Mouse (Mus musculus) granulocyte monocyte progenitor cell, adult 5-6 weeks (primary cell): ENCODE measurements around the gene Cbln1. TPM values are rescaled to one million over a fixed set of nuclear protein-coding genes. Genes with fewer than 3 reads are reported as not detected.

ENCODE experiments used
- ATAC-seq: replicated peaks from 2 replicates; pipeline ENCODE4 v1.8.0; 2016; ENCODE audit warnings: mild to moderate bottlenecking, moderate TSS enrichment, inconsistent platforms; ENCODE audit not compliant: poor library complexity, severe bottlenecking
- total RNA-seq, 2 experiments: library from RNA; stranded (forward) in 1 of 2; stranded (reverse) in 1 of 2; fragments of 200-712, 200-1000 nt in 1 of 2; fragments of >200 nt in 1 of 2; fragmentation: Nextera tagmentation in 1 of 2; gene quantifications; 2 replicates each; pipeline ENCODE4 v1.2.3; 2014 to 2017

Gene Cbln1
- total RNA-seq, 2 experiments from 2014 or later = not detected

DNA sequence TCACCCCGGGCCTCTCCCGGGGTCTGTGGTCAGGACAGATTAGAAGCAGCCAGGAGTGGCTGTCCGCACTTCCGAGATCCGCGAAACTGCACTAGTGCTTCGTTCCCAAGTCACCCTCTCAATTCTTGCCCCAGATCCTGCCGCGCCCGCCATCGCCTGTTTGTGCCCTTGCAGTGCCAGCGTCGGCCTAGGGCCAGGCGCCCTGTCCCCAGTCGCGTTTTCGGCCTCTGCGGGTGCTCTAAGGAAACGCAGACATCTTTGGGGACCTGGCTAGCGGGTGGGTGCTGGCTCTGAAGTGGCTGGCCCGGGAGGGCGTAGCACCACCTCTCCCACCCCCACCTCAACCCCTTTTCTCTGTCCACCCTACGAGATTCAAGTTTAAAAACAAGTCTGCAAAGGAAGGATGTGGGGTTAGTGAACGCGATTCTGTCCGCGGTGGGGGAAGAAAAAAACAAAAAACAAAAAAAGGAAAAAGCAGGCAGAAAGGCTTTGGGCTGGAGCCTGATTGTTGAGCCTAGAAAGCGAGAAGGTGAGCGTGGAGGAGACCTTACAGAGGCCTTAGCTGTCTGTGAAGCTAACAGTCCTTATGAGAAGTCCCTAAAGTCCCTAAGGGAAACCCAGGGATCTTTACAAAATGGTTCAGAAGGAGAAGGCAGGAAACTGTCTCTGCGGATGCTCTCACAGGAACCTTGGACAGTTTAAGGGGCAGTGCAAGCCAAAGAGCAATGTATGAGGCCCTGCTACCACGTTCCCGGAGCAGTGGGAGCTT, 1.4 kb downstream of the Cbln1 start:
- no peak for ATAC-seq

DNA sequence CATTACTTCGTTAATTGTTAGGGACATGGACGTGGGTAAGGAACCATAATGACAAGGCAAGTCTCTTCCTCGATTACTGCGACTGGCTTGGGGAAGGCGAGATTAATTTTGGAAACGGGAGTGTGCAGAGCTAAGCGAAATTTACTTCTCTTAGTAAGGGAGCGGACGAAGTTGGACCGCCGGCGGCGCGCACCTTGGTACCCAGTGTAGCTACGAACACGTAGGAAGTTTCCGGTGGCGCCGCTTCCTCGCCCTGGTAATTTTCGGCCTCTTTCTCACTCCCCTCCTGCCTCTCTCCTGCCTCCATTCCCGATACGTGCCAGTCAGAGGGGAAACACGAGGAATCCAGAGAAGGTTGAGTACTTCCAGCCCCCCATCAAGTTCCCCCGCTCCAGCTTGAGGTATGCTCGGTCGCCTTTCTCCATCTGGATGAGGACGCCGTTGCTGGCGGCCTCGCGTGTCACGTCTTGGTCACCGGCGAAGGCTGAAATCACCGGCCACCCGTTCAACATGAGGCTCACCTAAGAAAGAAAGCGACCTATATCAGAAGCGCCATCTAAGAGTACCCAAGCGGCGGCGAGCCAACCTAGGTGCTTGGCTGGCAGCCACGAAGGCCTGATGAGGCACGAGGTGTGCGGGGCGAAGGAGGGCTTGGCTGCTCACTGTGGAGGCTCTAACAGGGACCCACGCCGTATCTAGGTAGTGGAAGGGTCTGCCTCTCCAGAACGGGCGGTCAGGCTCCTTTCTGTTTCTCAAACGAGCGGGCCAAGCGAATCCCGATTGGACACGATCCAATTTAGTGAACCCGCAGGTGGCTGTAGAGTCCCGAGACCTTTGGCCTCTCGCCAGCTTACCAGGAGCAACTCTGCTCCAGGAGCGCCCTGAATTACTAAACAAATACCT, 2.2 kb downstream of the Cbln1 start:
- ATAC-seq = no peak

DNA sequence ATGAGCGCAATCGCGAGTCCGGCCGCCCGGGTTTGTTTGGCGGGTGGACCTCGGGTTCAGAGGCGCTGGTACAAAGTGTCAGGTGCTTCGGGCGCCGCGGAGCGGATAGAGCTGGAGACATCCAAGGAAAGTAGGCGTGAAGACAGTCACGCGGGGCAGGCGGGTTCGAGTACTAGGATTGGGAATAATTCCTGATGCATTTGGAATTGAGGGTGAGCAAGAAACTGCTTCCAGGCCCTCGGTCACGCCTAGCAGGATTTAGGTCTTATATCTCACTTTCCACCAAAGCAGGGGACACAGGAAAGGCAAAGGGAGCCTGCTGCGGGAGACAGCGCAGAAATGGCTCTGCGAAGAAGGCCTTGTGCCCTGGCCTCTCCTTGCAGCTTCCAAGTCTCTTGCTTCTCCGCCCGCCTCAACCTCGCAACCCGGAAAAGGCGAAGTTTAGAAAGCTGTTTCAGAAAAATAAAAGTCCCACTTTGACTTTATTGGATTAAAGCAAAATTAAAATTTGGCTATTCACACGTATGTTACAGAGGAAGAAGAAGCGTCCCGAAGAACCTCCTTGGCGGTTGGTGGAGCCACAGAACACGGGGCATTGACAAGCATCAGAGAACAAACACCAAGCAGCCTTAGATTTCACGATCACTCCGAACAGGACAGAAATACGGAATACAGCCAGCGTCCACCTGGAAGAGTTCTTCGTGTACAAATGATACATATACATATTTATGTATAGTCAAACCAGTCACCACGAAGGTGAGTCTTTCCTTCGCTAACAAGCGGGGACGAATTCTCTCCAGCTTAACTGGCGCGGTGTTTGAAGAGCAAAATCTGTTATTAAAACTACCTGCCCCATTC, 3.2 kb downstream of the Cbln1 start:
- ATAC-seq = no peak

DNA sequence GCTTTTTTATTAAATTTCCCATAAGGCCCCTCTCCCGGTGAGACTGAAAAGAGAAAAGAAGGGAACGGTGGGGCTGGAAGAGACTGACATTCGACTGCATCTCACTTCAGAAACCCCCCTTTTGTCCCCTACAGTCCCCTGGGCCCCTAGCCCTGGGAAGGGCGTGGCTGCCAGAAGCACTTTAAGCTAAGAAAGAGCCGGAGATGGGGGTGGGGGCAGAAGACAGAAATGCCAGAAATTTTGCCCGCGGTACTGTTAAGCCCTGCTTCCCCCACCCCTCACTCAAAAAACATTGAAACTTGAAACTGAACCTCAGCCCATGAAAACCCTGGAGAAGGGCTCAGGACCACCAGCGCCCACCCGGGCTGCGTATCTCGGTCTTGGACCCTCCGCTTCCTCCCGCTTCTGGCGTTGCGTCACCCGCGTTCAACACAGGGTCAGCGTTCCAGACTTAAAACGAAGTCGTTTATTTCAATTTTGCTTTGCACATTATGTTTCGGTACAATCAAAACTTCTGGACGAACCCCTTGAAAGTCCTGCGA, 3.9 kb downstream of the Cbln1 start:
- no peak for ATAC-seq

DNA sequence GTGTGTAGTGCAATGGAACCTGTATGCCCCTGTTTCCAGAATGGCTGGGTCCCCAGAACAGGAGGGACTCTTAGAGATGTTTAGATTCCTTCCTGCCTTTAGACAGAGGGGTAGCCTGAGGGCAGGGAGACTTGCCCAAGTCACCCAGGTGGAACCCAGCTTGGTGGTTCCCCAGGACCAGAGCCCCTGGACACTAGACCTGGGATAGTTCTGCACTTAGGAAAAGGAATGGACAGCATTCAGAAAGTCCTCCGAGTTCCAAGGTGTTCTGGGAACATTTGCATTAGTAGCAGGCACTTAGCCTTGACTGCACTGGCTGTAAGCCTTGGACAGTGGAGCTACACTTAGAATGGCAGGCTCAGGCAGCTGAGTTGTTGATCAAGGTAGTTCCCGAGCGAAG, 4.5 kb downstream of the Cbln1 start:
- no peak for ATAC-seq

DNA sequence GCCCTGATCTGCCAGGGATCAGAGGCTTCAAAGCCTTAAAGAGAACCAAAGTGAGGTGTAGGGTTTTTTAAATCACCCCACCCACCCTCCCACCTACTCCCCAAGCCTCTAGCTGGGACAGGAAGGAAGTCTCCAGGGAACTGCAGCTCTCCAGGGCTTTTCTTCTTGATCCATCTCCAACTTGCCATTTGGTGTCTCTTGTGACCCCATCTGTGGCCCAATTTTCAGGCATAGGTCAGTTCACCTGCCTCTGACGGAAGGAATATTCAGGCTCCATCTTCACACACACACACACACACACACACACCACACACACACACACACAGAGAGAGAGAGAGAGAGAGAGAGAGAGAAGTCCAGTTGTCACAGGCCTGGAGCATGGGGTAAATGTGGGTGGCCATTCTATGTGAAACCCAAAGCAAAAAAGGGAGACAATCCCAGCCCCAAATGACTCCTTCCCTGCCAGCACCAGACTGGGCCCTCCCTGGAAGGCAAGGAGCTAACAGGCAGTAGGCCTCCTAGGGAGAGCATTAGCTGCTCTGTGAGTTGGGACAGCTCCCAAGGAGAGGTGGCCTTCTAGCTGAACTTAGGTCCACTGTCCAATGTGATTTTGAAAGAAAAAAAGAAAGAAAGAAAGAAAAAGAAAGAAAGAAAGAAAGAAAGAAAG, 5.3 kb downstream of the Cbln1 start:
- no peak for ATAC-seq

DNA sequence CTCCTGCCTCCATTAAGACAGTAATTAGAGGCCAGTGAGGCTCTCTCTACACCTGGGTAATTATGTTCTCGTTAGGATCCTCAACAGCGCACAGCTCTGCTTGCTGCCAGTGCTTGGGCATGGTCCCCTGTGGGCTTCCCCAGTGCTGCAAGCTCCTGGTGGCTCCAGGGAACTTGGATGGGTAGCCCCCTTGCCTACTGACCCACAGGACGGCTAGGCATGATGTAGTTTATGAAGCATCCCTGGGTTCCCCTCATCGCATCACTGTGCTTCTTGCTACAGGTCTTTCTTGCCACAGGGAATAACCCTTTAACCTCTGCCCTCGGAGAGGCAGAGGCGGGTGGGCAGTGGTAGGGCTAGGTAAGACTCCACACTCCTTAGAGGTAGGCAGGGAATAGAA, 6.1 kb downstream of the Cbln1 start:
- no peak for ATAC-seq

DNA sequence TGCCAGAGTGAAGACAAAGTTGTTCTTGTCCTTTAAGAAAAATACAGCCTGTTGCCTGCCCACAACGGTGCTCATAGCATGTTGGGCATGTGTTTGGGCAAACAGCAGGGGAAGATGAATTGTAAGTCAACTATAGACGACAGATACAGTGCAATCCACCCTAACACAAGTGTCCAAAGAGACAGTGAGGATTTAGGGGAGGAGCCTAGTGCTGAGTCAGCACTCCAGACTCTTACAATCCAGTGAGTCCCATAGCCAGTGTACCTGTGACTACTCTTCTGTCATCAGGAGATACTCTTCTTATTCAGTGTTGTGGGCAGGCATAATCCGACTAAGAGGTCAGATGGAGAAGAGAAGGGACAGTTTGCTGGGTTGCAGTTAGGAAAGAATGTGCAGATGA, 8.0 kb downstream of the Cbln1 start:
- ATAC-seq = no peak

DNA sequence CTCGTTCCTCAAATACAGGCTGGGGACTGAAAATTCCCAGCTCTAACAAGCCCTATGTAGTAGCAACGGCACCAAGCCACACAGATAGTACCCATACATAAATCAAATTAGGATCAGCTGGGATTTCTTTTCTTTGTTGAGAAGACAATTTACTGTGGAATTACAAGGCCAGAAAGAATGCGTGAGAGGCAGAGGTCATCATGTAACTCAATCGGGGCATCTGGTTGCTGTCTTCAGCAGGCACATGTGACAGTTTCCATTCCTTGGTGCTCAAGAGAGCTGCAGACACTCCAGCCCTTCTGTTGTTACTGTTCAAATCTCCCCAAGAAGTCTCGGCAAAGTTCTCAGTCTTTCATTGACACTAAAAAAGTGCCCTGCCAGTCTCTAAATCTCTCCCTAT, 10.6 kb downstream of the Cbln1 start:
- no peak for ATAC-seq

DNA sequence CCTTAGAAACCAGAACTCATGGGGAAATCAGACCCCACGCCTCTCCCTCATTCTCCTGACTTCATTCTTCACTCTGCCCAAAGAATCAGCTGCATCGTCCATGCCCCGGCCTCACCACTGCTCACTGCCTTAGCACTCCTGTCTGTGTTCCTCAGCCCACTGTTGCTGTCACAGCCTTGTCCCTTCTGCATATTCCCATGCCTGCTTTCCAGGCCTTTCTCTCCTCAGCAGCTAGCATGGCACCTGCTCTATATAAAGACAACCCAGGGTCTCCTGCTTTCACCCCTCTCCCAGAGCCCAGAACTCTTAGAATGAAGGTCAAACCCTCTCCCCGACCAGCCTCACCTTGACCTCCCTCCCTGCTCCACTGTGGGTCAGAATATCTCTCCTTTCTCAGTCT, 15.5 kb downstream of the Cbln1 start:
- no peak for ATAC-seq

DNA sequence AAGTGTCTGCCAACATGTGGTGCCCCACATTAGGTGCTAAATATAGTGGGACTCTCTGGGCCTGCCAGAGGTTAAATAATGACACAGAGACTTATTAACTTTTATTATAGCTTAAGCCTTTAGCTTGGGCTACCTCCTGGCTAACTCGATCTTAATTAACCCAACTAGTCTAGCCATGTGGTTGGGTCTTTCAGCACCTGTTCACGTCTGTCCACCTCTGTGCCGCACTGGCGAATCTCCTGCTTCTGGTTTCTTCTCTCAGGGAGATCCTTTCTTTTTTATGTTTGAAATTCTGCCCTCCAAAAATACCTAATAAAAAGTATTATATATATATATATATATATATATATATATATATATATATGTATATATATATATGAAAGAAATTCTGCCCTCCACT, 19.6 kb downstream of the Cbln1 start:
- ATAC-seq = no peak

DNA sequence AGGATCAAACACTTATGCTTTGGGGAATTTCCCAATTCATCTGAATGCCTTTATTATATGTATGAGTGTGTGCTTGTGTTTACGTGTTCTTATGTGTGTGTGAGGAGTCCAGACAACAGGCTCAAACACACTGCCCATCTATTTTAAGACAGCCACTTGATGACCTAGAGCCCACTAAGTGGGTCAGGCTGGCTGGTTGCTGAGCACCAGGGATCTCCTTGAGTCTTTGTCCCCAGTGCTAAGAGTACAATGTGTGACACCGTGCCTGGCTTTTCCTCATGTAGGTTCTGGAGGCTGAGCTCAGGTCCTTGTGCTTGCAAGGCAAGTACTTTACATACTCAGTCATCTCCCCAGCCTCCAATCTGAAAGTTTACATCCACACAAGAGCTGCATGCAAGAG, 20.7 kb downstream of the Cbln1 start:
- no peak for ATAC-seq

DNA sequence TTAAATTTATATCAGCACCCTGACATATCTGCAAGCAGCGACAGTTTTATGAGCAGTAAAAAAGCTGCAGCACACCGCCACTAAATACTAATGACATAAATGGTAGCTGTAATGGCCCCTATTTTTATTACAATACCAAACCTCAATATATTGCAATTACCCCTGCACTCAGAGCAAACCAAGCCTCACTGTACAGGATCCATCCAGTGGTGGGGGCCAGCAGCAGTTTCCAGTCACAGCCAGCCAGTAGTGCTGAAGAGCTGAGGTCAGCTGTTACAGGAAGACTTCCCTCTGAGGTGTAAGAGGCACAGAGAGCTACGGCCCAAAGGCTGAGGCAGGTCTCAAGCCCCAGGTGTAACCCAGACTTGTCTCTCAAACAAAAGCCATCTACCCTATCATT, 37.8 kb downstream of the Cbln1 start:
- ATAC-seq = no peak

DNA sequence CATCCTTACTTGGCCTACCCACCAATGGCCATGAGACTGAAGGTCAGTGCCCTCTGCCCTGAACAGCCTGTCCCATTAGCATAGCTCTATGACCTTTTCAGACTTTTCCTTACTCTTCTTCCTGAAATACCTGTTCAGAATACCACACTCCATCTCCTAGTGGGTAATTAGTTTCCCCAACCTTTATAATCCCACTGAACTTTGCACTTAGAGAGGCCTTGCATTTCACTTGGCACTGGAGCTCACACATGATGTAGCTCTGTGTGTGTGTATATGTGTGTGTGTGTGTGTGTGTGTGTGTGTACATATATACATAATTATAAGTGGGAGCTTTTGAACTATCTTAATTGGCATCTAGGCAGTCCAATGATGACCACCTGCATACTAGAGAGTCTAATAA, 45.2 kb downstream of the Cbln1 start:
- no peak for ATAC-seq

DNA sequence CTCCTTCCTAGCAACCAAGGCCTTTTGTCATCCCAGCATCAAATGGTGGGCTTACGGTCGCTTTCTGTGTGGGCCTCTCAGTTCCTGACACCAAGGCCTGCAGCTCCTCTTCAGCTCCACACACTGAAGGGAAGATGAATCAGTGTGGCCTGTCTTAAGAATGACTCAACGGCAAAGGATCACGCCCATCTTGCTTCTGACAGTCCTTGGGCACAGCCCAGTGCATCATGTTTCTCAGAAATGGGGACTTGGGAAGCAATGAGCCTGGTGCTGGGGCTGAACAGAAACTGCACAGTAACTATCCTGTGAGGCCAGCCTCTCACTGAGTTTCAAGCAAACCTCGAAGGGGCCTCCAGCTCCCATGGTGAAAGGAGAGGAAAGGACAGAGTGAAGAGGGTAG, 47.7 kb downstream of the Cbln1 start:
- no peak for ATAC-seq

DNA sequence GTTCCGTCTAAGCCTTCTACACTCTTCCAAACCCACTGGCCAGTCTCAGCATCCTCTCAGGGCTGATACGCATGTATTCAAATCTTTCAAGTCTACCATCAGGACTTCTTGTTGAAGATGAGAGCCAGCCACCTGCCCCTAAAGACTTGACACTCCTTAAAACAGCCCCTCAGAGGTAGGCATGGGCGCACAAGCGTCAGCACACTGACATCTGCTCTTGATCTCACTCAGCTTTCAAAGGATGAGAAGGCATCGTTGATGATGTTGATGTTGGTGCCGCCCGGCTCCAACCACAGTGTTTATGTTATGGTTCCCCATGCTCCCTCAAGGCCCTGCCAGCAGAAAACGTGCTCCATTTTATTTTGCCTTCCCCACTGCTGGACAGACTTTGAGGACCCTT, 50.7 kb downstream of the Cbln1 start:
- ATAC-seq = no peak
